Mouse (Mus musculus): ENCODE measurements at regions not wholly inside any gene's neighbourhood (a gene's known extent, or its start where the extent isn't known, plus 50 kb on each side); places are given as distances from the start of the nearest gene placed in this dataset.

- whole genome bisulfite sequencing = 27% methylated on average over 3 of the region's 3 CpGs
- Histone ChIP-seq H3K36me3 (ENCODE audit: insufficient read depth, low read length) (no peaks in the 10 kb centered on the region), H3K4me1 (ENCODE audit: insufficient read depth, low read depth, low read length) (no peaks in the 10 kb centered on the region), H3K4me3 (ENCODE audit: low read depth, low read length) (no peak overlapping the region), H3K27me3 (replicated peaks; ENCODE audit: insufficient read depth, low read length) (no peaks in the 10 kb centered on the region), H3K9me3 (ENCODE audit: low read length) (no peaks in the 10 kb centered on the region), H3K4me2 (replicated peaks; ENCODE audit: low read depth, low read length) (no peak overlapping the region), H3K9ac (replicated peaks; ENCODE audit: low read depth) (no peak overlapping the region), H3K27ac (ENCODE audit: low read length) (no peak overlapping the region)
- no peak for ATAC-seq
- TF ChIP-seq CTCF (IDR thresholded peaks at IDR 0.05) = no peak
- no peak for TF ChIP-seq EP300 (IDR thresholded peaks at IDR 0.05)
- DNase-seq (ENCODE audit: low spot score) = no peak
Observed at GRCm38 (mm10) chr15:88213356-88213755, 386.7 kb upstream of the Zdhhc25 start.

GRCm38 (mm10) chr15:88214286-88214685, 385.8 kb upstream of the Zdhhc25 start:
- H3K27me3 ChIP-seq (replicated peaks; ENCODE audit: insufficient read depth, low read length) = no peaks in the 10 kb centered on the region
- no peaks in the 10 kb centered on the region for H3K36me3 ChIP-seq (ENCODE audit: insufficient read depth, low read length)
- TF ChIP-seq CTCF (IDR thresholded peaks at IDR 0.05) (no peak), EP300 (IDR thresholded peaks at IDR 0.05) (no peak)
- DNase-seq (ENCODE audit: low spot score) (no peak), ATAC-seq (no peak)
- no peaks in the 10 kb centered on the region for H3K9me3 ChIP-seq (ENCODE audit: low read length)
- H3K4me3 ChIP-seq (ENCODE audit: low read depth, low read length) = no peak overlapping the region
- H3K4me2 ChIP-seq (replicated peaks; ENCODE audit: low read depth, low read length) = no peak overlapping the region
- H3K27ac ChIP-seq (ENCODE audit: low read length) = no peak overlapping the region
- no peaks in the 10 kb centered on the region for H3K4me1 ChIP-seq (ENCODE audit: insufficient read depth, low read depth, low read length)
- WGBS = 57% methylated on average over 4 of the region's 4 CpGs
- no peak overlapping the region for H3K9ac ChIP-seq (replicated peaks; ENCODE audit: low read depth)

- no peak overlapping the region for H3K27ac ChIP-seq (ENCODE audit: low read length)
- H3K9me3 ChIP-seq (ENCODE audit: low read length) = no peaks in the 10 kb centered on the region
- H3K27me3 ChIP-seq (replicated peaks; ENCODE audit: insufficient read depth, low read length) = no peaks in the 10 kb centered on the region
- no peak for TF ChIP-seq EP300 (IDR thresholded peaks at IDR 0.05)
- TF ChIP-seq CTCF (IDR thresholded peaks at IDR 0.05) = no peak
- no peaks in the 10 kb centered on the region for H3K4me1 ChIP-seq (ENCODE audit: insufficient read depth, low read depth, low read length)
- H3K4me2 ChIP-seq (replicated peaks; ENCODE audit: low read depth, low read length) = no peak overlapping the region
- no peak overlapping the region for H3K9ac ChIP-seq (replicated peaks; ENCODE audit: low read depth)
- no peaks in the 10 kb centered on the region for H3K36me3 ChIP-seq (ENCODE audit: insufficient read depth, low read length)
- H3K4me3 ChIP-seq (ENCODE audit: low read depth, low read length) = no peak overlapping the region
- DNase-seq (ENCODE audit: low spot score) = no peak
- WGBS = 62% methylated on average over 4 of the region's 4 CpGs
- no peak for ATAC-seq
Observed at GRCm38 (mm10) chr15:88229456-88229855, 370.6 kb upstream of the Zdhhc25 start.

- Histone ChIP-seq H3K4me3 (ENCODE audit: low read depth, low read length) (no peak overlapping the region), H3K27me3 (replicated peaks; ENCODE audit: insufficient read depth, low read length) (no peaks in the 10 kb centered on the region), H3K36me3 (ENCODE audit: insufficient read depth, low read length) (no peaks in the 10 kb centered on the region), H3K4me2 (replicated peaks; ENCODE audit: low read depth, low read length) (no peak overlapping the region), H3K9ac (replicated peaks; ENCODE audit: low read depth) (no peak overlapping the region), H3K9me3 (ENCODE audit: low read length) (no peaks in the 10 kb centered on the region), H3K27ac (ENCODE audit: low read length) (no peak overlapping the region), H3K4me1 (ENCODE audit: insufficient read depth, low read depth, low read length) (no peaks in the 10 kb centered on the region)
- 85% methylated on average over 13 of the region's 13 CpGs for WGBS
- TF ChIP-seq EP300 (IDR thresholded peaks at IDR 0.05) (no peak), CTCF (IDR thresholded peaks at IDR 0.05) (no peak)
- DNase-seq (ENCODE audit: low spot score) = no peak
- ATAC-seq = no peak
Observed at GRCm38 (mm10) chr15:88244606-88245005, 355.5 kb upstream of the Zdhhc25 start.

- H3K4me3 ChIP-seq (ENCODE audit: low read depth, low read length) = no peak overlapping the region
- no peaks in the 10 kb centered on the region for H3K9me3 ChIP-seq (ENCODE audit: low read length)
- WGBS = 39% methylated on average over 22 of the region's 22 CpGs
- DNase-seq (ENCODE audit: low spot score) (no peak), ATAC-seq (no peak)
- TF ChIP-seq EP300 (IDR thresholded peaks at IDR 0.05) = no peak
- no peak for TF ChIP-seq CTCF (IDR thresholded peaks at IDR 0.05)
- H3K9ac ChIP-seq (replicated peaks; ENCODE audit: low read depth) = no peak overlapping the region
- no peak overlapping the region for H3K27ac ChIP-seq (ENCODE audit: low read length)
- no peaks in the 10 kb centered on the region for H3K27me3 ChIP-seq (replicated peaks; ENCODE audit: insufficient read depth, low read length)
- no peaks in the 10 kb centered on the region for H3K36me3 ChIP-seq (ENCODE audit: insufficient read depth, low read length)
- H3K4me2 ChIP-seq (replicated peaks; ENCODE audit: low read depth, low read length) = no peak overlapping the region
- H3K4me1 ChIP-seq (ENCODE audit: insufficient read depth, low read depth, low read length) = no peaks in the 10 kb centered on the region
Observed at GRCm38 (mm10) chr15:88245496-88246246, 354.4 kb upstream of the Zdhhc25 start.

- TF ChIP-seq CTCF (IDR thresholded peaks at IDR 0.05) (peak; percentile 89), EP300 (IDR thresholded peaks at IDR 0.05) (no peak)
- Histone ChIP-seq H3K4me1 (ENCODE audit: insufficient read depth, low read depth, low read length) (no peaks in the 10 kb centered on the region), H3K27ac (ENCODE audit: low read length) (no peak overlapping the region), H3K4me3 (ENCODE audit: low read depth, low read length) (no peak overlapping the region), H3K36me3 (ENCODE audit: insufficient read depth, low read length) (no peaks in the 10 kb centered on the region), H3K9me3 (ENCODE audit: low read length) (no peaks in the 10 kb centered on the region), H3K27me3 (replicated peaks; ENCODE audit: insufficient read depth, low read length) (no peaks in the 10 kb centered on the region), H3K9ac (replicated peaks; ENCODE audit: low read depth) (no peak overlapping the region), H3K4me2 (replicated peaks; ENCODE audit: low read depth, low read length) (no peak overlapping the region)
- peak; percentile 59 for ATAC-seq
- DNase-seq (ENCODE audit: low spot score) = peak; percentile 80
- 26% methylated on average over 14 of the region's 14 CpGs for WGBS
Observed at GRCm38 (mm10) chr15:88247974-88248625, 352.0 kb upstream of the Zdhhc25 start.

Data from lung, postnatal 0 days (tissue).